Mouse (Mus musculus) lung, postnatal 14 days (tissue): Measurements from ENCODE around the gene Olfr657.

Source experiments
- DNase-seq: peaks from one replicate; pipeline ENCODE4 v3.0.0; 2021

Gene Olfr657

GRCm38 (mm10) chr7:104624494-104624893 is at the start of gene Olfr657:
Olfr657 (plus strand) TSS chr7:104624794.
- DNase-seq: no peak

DNA sequence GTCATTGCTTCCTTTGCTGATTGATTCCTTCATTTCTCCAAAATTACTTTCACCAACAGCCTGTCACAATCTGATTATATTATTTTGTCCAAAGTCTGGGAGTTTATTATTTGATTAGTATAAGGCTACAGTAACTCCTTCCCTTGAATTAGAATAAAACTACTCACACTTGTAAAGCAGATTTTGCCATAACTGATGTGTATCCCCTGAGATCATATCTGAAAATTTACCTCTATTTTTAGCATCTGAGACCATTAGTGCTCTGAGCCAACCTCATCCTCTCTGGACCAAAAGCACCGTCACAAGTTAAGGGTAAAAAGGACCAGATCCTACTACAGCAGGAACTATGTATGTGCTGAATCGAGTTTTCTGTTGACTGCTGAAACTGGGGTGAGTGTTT is 47.6 kb upstream of the Olfr657 start, which contains the start of gene Olfr653:
Olfr653 (plus strand) TSS at position 301 of the 400 bp plus-strand sequence.
- no peak for DNase-seq

DNA sequence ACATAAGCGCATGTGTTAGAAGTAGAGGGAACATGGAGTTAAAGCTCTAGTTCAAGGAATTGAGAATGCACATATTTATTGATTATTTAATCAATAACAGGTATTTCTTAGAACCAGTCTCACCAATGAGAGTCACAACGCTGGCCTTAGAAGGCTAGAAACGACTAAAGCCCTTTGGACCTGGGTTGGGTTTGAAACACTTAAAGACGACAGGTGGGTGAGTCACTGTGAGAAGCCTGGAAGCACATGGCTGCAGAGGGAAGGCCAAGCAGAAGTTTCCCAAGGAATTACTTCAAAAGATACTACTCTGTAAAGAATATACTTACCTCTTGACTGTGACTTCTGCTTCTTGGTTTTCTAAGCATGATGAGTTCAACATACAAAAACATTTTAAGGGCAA is 43.7 kb upstream of the Olfr657 start:
- DNase-seq: no peak

GRCm38 (mm10) chr7:104581429-104581828 is 43.2 kb upstream of the Olfr657 start:
- DNase-seq: no peak

- DNase-seq: no peak
These were observed 37.9 kb upstream of the Olfr657 start, which contains the start of gene Olfr654 for GRCm38 (mm10) chr7:104586725-104587124. Olfr654 (plus strand) TSS chr7:104587025.

DNA sequence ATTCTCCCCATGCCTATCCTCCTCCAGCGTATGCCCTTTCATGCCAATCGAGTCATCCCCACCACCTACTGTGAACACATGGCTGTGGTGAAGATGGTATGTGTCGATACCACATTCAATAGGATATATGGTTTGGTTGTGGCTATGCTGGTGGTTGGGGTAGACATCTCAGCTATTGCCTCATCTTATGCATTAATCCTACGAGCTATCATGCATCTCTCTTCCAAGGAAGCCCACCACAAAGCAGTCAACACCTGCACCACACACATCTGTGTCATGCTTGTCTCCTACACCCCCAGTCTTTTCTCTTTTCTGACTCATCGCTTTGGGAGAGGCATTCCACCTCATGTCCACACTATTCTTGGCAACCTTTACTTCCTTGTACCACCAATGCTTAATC is 36.3 kb upstream of the Olfr657 start:
- no peak for DNase-seq

DNA sequence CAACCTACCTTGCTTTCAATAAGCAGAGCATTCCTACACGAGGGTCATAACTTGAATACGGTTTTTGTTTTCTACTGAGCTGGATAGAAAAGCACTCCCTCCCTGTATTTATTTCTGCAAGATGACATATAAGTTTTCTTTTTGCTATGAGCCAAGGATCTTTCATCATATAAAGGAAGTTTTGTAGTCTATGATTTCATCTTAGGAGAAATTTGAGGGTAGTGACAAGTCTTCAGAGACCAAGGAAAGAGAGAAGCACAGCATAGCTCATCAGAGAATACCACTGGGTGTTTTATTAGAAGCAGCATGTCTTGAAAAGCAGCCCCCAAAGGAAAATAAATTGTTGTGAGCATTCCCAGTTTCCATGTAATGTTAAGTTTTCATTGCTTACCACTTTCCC is 22.9 kb upstream of the Olfr657 start, which contains the start of gene Olfr655:
Olfr655 (minus strand) TSS at position 101 of the 400 bp plus-strand sequence.
- no peak for DNase-seq

DNA sequence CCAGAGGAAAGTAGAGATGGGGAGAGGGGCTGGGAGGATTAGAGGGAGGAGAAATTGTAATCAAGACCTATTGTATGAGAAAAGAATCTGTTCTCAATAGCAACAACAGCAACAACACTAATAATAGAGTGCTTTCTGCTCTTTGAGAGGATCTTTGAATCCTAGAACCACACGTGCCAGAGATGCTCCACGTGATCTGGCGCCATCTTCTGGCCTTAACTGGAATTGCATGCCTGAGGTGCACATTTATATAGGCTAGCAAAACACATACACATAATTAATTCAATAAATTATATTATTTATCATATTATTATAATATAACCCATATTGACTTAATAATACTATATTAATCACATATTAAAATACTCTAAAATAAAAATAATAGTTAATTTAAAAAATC is 21.4 kb upstream of the Olfr657 start:
- peak; percentile 14 for DNase-seq

GRCm38 (mm10) chr7:104604727-104605126 is 19.9 kb upstream of the Olfr657 start:
- DNase-seq: no peak

GRCm38 (mm10) chr7:104613655-104614054 is 10.9 kb upstream of the Olfr657 start, which contains the start of gene Olfr656:
Olfr656 (plus strand) TSS chr7:104613955.
- no peak for DNase-seq

DNA sequence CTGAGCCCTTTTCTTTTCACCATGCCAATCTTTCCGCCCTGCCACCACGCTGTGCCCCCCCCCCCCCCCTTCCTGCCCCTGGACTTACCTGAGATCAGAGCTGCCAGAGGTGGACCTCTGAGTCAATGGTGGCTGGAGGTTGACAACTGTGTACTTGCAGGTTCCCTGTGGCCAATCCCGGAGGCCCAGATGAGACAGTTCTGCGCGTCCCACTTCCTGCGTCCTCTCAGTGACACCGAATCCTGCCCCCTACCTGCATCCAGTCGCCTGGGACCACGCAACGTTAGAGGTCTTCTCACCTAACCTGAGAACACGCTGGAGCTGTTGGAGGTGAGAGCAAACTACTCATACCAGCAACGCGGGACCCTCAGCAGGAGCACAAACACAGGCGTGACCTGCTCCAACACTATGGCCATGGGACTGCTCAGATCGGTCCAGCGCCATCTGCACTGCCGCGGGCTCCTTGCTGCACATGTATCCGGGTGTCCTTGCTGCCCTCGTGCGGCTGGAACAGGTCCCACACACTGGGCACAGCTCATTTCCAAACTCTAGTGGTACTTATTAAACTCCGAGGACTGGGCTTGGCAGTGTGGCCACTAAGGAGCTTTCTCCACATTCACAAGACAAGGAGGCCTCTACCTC is 22.4 kb downstream of the Olfr657 start, which contains the start of gene Olfr658:
Olfr658 (minus strand) TSS at position 465 of the 642 bp plus-strand sequence.
- DNase-seq: peak; percentile 5

- no peak for DNase-seq
These were observed 41.9 kb downstream of the Olfr657 start, which contains the start of gene Olfr659 for GRCm38 (mm10) chr7:104666453-104666852. Olfr659 (plus strand) TSS chr7:104666753.

- no peak for DNase-seq
These were observed 61.6 kb downstream of the Olfr657 start, which contains the start of gene Olfr661 for GRCm38 (mm10) chr7:104686201-104686600. Olfr661 (plus strand) TSS chr7:104686501.
